Mouse (Mus musculus) lung, embryonic 16.5 days (tissue): ENCODE measurements around the gene B2m. TPM values are rescaled to one million over a fixed set of nuclear protein-coding genes. Genes with fewer than 3 reads are reported as not detected.

ENCODE experiments used
- ATAC-seq: fragments of 200-750 bp; cut with Nextera tagmentation; 2 replicates; pipeline ENCODE4 v1.8.0; 2017; ENCODE audit warnings: low read depth, mild to moderate bottlenecking, moderate library complexity
- H3K27ac ChIP-seq: fragments of 300-500 bp; sonication (generic); 2 replicates; pipeline ENCODE4 v1.5.1; 2014; ENCODE audit warnings: mild to moderate bottlenecking, control low read depth, low read length
- H3K27me3 ChIP-seq: fragments of 300-500 bp; sonication (generic); 2 replicates; pipeline ENCODE4 v1.6.1; 2014; ENCODE audit warnings: low read depth, low read length, mixed read lengths; ENCODE audit not compliant: control insufficient read depth, insufficient read depth
- H3K36me3 ChIP-seq: fragments of 300-500 bp; sonication (generic); 2 replicates; pipeline ENCODE4 v1.6.1; 2014; ENCODE audit warnings: low read length; ENCODE audit not compliant: control insufficient read depth, insufficient read depth
- H3K4me1 ChIP-seq: fragments of 300-500 bp; sonication (generic); replicated peaks from 2 replicates; pipeline ENCODE4 v1.6.1; 2014; ENCODE audit warnings: low read length, mixed read lengths; ENCODE audit not compliant: control insufficient read depth, insufficient read depth
- H3K4me2 ChIP-seq: fragments of 300-500 bp; sonication (generic); 2 replicates; pipeline ENCODE4 v1.6.1; 2014; ENCODE audit warnings: low read depth, low read length, control low read depth
- H3K4me3 ChIP-seq: fragments of 300-500 bp; sonication (generic); 2 replicates; pipeline ENCODE4 v1.5.1; 2014; ENCODE audit warnings: mild to moderate bottlenecking, low read length, control low read depth
- H3K9ac ChIP-seq: fragments of 300-500 bp; sonication (generic); 2 replicates; pipeline ENCODE4 v1.6.1; 2014; ENCODE audit warnings: low read length, control low read depth
- H3K9me3 ChIP-seq: fragments of 300-500 bp; sonication (generic); 2 replicates; pipeline ENCODE4 v1.6.1; 2016; ENCODE audit warnings: low read length; ENCODE audit not compliant: control insufficient read depth
- WGBS: fragments of 180-500 bp; shearing (Covaris S2); extraction: QIAGEN DNeasy Blood & Tissue Kit; methylation state at CpG from one replicate; pipeline ENCODE4 v1.1.7; 2014; 5-methylcytosine and 5-hydroxymethylcytosine counted together
- polyA plus RNA-seq: library from polyadenylated mRNA; unstranded; fragments of >200 nt; fragmentation: Nextera tagmentation; extraction: Ambion mirVana; gene quantifications from 2 replicates; pipeline ENCODE4 v1.2.1, GENCODE M21; 2015

Gene B2m
- polyA plus RNA-seq, 1 experiment from 2014 or later: 408 TPM

GRCm38 (mm10) chr2:122146687-122147086 is 799 bp upstream of the B2m start:
- Histone ChIP-seq H3K9ac (no peak overlapping the region; the same call in 1 of the 2 replicates), H3K27ac (no peak overlapping the region), H3K4me3 (no peak overlapping the region), H3K27me3 (no peaks in the 10 kb centered on the region), H3K4me2 (peak overlapping the region; percentile 74; the same call in 1 of the 2 replicates), H3K4me1 (peaks cover 13% of the 10 kb centered on the region), H3K36me3 (peaks cover 2% of the 10 kb centered on the region; the same call in 1 of the 2 replicates), H3K9me3 (no peaks in the 10 kb centered on the region)
- ATAC-seq: no peak
- 59% methylated on average over 6 of the region's 6 CpGs for WGBS

- Histone ChIP-seq H3K27ac (peak overlapping the region; percentile 82), H3K9me3 (no peaks in the 10 kb centered on the region), H3K27me3 (no peaks in the 10 kb centered on the region), H3K4me2 (peak overlapping the region; percentile 74), H3K9ac (peak overlapping the region; percentile 87), H3K4me1 (peaks cover 13% of the 10 kb centered on the region), H3K4me3 (peak overlapping the region; percentile 82), H3K36me3 (peaks cover 3% of the 10 kb centered on the region; the same call in 1 of the 2 replicates)
- 13% methylated on average over 18 of the region's 18 CpGs for WGBS
- peak; percentile 56 for ATAC-seq
These were observed 894 bp downstream of the B2m start for GRCm38 (mm10) chr2:122148242-122148917.

GRCm38 (mm10) chr2:122149316-122149715 is 1.8 kb downstream of the B2m start:
- H3K4me3 ChIP-seq: no peak overlapping the region; the same call in 1 of the 2 replicates
- 88% methylated on average over 6 of the region's 6 CpGs for WGBS
- peaks cover 13% of the 10 kb centered on the region for H3K4me1 ChIP-seq
- ATAC-seq: no peak
- H3K9me3 ChIP-seq: no peaks in the 10 kb centered on the region
- peak overlapping the region; percentile 74 for H3K4me2 ChIP-seq
- H3K27me3 ChIP-seq: no peaks in the 10 kb centered on the region
- peaks cover 3% of the 10 kb centered on the region; the same call in 1 of the 2 replicates for H3K36me3 ChIP-seq
- H3K27ac ChIP-seq: no peak overlapping the region
- no peak overlapping the region for H3K9ac ChIP-seq

- Histone ChIP-seq H3K4me1 (peaks cover 13% of the 10 kb centered on the region), H3K9ac (no peak overlapping the region), H3K36me3 (peaks cover 3% of the 10 kb centered on the region; the same call in 1 of the 2 replicates), H3K9me3 (no peaks in the 10 kb centered on the region), H3K4me3 (no peak overlapping the region), H3K27ac (no peak overlapping the region), H3K4me2 (no peak overlapping the region), H3K27me3 (no peaks in the 10 kb centered on the region)
- no peak for ATAC-seq
- WGBS: 84% methylated on average over 3 of the region's 3 CpGs
These were observed 2.2 kb downstream of the B2m start for GRCm38 (mm10) chr2:122149716-122150115.

GRCm38 (mm10) chr2:122151221-122151620 is 3.7 kb downstream of the B2m start:
- Histone ChIP-seq H3K27me3 (no peaks in the 10 kb centered on the region), H3K9ac (no peak overlapping the region), H3K27ac (no peak overlapping the region), H3K4me3 (no peak overlapping the region), H3K36me3 (peaks cover 7% of the 10 kb centered on the region; the same call in 1 of the 2 replicates), H3K9me3 (no peaks in the 10 kb centered on the region), H3K4me2 (no peak overlapping the region), H3K4me1 (peaks cover 13% of the 10 kb centered on the region)
- 90% methylated on average over 1 of the region's 1 CpGs for WGBS
- ATAC-seq: no peak

- Histone ChIP-seq H3K36me3 (peaks cover 7% of the 10 kb centered on the region; the same call in 1 of the 2 replicates), H3K4me1 (peaks cover 7% of the 10 kb centered on the region), H3K4me3 (no peak overlapping the region), H3K9ac (no peak overlapping the region), H3K4me2 (no peak overlapping the region), H3K27me3 (no peaks in the 10 kb centered on the region), H3K27ac (no peak overlapping the region), H3K9me3 (no peaks in the 10 kb centered on the region)
- ATAC-seq: no peak
- WGBS: 81% methylated on average over 3 of the region's 3 CpGs
These were observed 5.4 kb downstream of the B2m start for GRCm38 (mm10) chr2:122152850-122153249.

GRCm38 (mm10) chr2:122153681-122154365 is 6.3 kb downstream of the B2m start:
- Histone ChIP-seq H3K4me3 (no peak overlapping the region), H3K27ac (no peak overlapping the region), H3K9ac (no peak overlapping the region), H3K4me1 (peaks cover 6% of the 10 kb centered on the region), H3K27me3 (no peaks in the 10 kb centered on the region), H3K4me2 (no peak overlapping the region), H3K36me3 (peaks cover 7% of the 10 kb centered on the region; the same call in 1 of the 2 replicates), H3K9me3 (no peaks in the 10 kb centered on the region)
- ATAC-seq: no peak
- 80% methylated on average over 6 of the region's 7 CpGs for WGBS

GRCm38 (mm10) chr2:122154479-122154878 is 7.0 kb downstream of the B2m start:
- 96% methylated on average over 2 of the region's 2 CpGs for WGBS
- 0 out of 2 replicates have a peak, but pooled peaks cover 4% of the 10 kb centered on the region for H3K4me1 ChIP-seq
- H3K27ac ChIP-seq: no peak overlapping the region
- no peak overlapping the region for H3K9ac ChIP-seq
- no peak overlapping the region for H3K4me3 ChIP-seq
- no peak for ATAC-seq
- H3K27me3 ChIP-seq: no peaks in the 10 kb centered on the region
- H3K4me2 ChIP-seq: no peak overlapping the region
- H3K36me3 ChIP-seq: peaks cover 7% of the 10 kb centered on the region; the same call in 1 of the 2 replicates
- no peaks in the 10 kb centered on the region for H3K9me3 ChIP-seq

GRCm38 (mm10) chr2:122155292-122155691 is 7.8 kb downstream of the B2m start:
- Histone ChIP-seq H3K9me3 (no peaks in the 10 kb centered on the region), H3K9ac (no peak overlapping the region), H3K27me3 (no peaks in the 10 kb centered on the region), H3K27ac (no peak overlapping the region), H3K4me3 (no peak overlapping the region), H3K4me1 (0 out of 2 replicates have a peak, but pooled peaks cover 4% of the 10 kb centered on the region), H3K4me2 (no peak overlapping the region), H3K36me3 (peaks cover 7% of the 10 kb centered on the region; the same call in 1 of the 2 replicates)
- 71% methylated on average over 2 of the region's 2 CpGs for WGBS
- no peak for ATAC-seq
